Mouse (Mus musculus): ENCODE data around the gene Csrp1.

Gene Csrp1

DNA sequence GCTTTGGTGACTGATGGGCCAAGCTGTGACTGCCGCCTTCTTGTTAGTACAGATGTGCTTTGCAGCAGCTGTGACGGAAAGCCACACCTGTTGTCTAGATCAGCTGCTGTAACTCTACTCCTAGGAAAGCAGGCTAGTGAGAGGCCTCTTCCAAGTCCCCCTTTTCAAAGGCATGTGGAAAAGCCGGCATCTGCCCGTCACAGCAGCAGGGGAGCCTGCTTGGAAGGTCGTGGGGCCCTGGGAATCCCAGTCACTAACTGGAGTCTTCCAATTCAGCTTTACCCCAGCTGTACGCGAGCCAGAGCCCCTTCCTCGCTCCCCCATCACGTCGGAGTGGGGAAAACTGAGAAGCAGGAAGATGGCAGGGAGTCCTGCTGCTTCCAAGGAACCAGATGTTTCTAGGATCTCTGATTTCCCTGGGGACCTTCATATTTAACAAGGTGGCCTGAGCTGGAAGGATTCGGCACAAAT, 21.4 kb upstream of the Csrp1 start:
- no peak for DNase-seq

DNA sequence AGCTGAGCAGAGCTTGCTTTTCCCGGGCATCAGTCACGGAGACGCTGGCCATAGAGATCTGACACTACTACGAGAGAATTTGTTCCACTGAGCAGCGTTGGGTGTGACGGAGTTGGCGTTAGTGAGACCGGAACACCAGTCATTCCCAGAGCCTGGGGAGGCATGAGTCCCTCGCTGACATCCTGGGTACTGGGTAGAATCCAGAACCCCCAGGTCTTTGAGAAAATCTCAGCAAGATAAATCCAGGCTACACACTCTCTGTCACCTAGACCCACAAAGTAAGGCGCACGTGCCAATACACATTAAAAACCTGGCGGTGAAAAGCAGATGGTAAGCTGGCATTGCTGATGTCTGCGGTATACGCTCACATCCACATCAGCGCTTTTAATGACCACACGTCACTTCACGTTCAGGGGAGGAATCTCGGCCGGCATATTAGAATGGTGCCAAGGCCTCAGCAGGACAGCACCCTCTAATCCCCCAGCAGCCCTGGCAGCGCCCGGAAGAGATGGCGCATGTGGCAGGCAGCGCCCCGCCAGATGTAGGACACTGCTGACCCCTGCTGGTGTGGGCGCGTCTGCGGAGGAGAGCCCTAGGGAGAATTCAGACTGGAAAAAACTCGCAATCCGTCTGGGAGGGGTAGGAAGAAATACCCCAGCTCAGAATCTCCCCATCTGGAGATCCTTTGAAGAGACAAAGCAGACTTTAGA, 20.7 kb upstream of the Csrp1 start:
- peak; percentile 72 for DNase-seq

DNA sequence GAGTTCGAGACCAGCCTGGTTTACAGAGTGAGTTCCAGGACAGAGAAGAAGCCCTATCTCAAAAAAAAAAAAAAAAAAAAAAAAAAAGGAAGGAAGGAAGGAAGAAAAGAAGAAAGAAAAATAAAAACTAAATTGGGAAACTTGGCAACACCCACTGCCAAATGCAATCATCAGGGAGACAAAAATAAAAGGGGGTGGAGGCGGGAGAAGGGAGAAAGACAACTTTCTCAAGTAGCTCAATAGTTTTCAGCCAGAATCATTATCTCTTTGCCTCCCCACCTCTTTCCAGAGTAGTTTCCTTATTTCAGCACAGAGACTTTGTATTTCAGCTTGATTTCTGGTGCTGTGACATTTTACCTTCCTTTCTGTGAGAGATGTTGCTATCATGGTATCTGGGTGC, 20.0 kb upstream of the Csrp1 start:
- DNase-seq: no peak

DNA sequence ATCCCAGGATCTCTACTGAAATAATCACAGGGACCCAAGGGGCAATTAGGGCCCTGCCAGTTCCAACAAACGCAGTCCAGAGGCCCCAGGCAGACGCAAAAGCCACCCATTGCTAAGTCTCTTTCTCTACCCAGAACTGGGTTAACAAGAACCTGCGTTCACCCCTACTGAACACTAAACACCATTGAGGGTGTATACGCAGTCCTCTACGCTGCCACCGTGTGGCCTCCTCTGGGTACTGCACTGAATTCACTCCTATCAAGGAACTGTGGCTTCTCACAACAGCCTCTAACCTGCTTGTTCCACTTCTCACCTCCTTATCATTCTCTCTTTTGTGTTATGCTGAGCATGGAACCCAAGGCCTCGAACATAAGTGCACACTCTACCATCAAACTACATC, 19.3 kb upstream of the Csrp1 start:
- DNase-seq: peak; percentile 82

DNA sequence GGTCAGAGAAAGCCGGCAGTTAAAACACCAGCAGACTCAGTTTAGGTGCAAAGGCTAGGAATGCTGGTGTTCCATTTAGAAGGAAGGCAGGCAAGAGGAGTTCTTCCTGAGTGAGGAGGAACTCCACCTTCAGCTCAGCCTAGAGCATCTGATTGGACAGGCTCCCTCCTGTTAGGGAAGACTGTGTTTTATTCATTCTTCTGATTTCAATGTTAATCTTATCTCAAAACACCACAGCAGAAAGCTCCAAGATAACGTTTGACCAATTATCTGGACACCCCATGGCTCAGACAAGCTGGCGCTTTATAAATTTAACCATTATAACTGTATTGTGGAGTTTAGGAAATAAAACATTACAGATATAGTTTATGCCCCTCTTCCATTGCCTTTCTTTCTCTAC, 18.5 kb upstream of the Csrp1 start:
- DNase-seq: no peak

DNA sequence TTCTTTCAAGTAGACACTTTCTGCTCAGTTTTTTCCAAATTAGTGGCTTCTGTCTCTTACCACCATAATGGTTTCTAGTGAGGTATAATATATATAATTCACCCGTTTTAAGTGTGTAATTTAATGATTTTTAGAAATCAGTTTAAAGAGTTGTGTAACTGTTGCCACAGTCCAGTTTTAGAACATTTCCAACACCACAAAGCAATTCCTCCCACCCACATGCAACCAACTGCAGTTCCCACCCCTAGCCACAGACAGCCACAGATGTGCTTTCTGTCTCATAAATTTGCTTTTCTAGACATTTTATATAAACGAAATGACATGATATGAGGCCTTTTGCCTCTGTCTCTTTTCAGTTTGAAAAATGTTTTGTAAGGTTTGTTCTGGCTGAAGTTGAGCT, 17.1 kb upstream of the Csrp1 start:
- no peak for DNase-seq

GRCm38 (mm10) chr1:135704317-135704821, 15.5 kb upstream of the Csrp1 start:
- no peak for DNase-seq

- DNase-seq: no peak
Observed at GRCm38 (mm10) chr1:135708369-135708768, 11.5 kb upstream of the Csrp1 start.

- no peak for DNase-seq
Observed at GRCm38 (mm10) chr1:135711126-135711525, 8.7 kb upstream of the Csrp1 start.

GRCm38 (mm10) chr1:135714028-135714815, 5.6 kb upstream of the Csrp1 start:
- no peak for DNase-seq

- DNase-seq: no peak
Observed at GRCm38 (mm10) chr1:135714901-135715609, 4.8 kb upstream of the Csrp1 start.

DNA sequence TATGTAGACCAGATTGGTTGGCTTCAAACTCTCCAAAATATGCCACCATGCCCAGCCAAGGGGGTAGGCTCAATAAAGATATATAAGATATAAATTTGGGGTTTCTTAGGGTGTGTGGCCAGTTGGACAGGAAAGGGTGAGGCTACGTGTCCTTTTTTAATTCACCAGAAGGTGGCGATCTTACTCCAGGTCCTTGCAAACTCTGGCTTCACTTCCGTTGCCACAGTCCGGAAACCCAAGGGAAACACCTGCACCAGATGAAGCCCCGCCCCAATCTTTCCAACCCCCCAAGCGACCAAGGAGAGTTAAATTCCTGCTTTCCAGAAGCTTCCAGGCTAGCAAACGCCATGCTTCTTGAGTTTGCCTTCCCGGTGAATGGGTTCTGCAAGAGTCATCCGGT, 375 bp upstream of the Csrp1 start:
- DNase-seq: peak; percentile 89

DNA sequence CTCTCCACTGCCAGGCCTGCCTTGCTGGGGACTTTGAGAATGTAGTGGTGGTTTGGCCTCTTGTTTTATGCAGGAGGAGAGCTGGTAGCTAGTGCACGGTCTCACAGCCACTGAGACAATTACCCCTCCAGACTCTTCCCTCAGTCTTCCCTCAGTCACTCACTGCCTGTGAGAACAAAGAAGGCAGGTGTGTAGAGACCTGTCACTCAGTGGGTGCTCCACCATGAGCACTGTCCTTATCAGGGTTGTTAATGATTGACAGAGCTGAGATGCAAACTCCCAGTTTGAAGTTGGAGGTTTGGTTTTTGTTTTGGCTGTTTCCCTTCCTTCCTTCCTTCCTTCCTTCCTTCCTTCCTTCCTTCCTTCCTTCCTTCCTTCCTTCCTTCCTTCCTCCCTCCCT, 3.2 kb downstream of the Csrp1 start:
- no peak for DNase-seq

- no peak for DNase-seq
Observed at GRCm38 (mm10) chr1:135724134-135724533, 4.3 kb downstream of the Csrp1 start.

- DNase-seq: peak; percentile 52
Observed at GRCm38 (mm10) chr1:135725324-135725723, 5.5 kb downstream of the Csrp1 start.

DNA sequence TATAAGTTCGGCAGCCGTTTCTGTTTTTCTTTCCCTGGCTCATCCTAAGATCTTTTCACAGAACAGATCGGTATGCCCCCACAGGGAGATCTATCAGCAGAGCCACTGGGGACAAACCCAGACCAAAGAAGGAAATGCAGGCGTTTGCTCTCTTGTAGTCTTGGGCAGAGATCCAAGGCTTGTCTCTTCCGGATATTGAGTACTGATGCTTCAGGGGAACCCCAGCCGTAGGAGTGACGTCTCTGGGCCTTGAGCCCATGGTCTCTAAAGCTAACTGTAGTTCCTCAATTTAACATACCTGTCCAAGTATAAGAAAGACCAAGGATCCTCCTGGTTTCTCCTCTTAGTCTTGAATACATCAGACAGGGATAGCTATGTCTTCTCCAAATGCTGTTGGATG, 6.1 kb downstream of the Csrp1 start:
- no peak for DNase-seq

GRCm38 (mm10) chr1:135728631-135729366, 8.9 kb downstream of the Csrp1 start:
- peak; percentile 97 for DNase-seq

DNA sequence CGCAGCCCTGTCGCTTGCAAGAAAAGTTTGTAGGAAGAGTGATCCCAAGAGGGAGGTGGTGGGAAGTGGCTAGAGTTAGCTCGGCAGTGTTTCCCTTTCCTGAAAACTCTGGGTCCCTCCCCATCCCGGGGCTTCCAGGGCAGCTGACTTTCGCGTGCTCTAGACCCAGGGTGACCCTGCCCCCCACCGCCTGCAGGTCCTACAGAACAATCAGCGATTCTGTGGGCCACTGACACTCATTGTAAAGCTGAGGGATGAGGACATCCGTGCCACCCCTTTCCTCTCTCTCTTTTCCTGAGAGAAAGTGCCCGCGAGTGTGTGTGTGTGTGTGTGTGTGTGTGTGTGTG, 9.5 kb downstream of the Csrp1 start:
- DNase-seq: no peak

DNA sequence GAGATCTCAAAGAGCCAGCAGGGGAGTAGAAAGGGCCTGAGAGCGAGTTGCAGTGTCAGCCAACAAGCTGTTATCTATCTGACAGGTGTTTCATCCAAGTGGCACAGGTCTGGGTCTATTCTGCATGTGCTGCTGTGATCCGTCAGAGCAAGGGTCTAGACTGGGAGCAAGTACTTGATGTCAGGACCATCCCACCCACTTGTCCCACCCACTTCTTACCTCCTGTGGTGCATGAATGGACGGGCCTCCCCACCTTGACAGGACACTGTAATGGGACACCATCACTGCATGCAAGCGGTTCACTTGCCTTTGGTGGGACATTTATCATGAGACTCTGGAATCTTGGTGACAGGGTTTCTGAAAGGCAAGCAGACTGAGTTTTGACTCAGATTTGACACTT, 10.0 kb downstream of the Csrp1 start:
- no peak for DNase-seq

DNA sequence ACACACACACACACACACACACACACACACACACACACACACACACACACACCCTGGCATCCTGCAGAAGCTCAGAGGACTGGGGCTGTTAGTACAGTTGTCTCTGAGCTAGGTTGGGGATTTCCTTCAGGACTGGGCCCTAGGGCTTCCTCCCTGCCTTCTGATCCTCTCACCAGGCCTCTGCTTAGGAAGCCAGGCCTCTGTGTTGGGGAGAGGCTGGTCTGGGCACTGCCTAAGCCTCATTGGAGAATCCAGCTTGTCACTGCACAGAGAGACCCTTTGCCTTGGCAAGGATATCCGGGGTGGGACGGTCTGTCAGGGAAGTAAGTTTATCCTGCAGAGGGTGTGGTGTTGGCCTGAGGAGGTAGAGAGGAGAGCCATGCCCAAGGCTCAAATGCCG, 10.4 kb downstream of the Csrp1 start:
- DNase-seq: no peak

GRCm38 (mm10) chr1:135731393-135731792, 11.5 kb downstream of the Csrp1 start:
- no peak for DNase-seq

DNA sequence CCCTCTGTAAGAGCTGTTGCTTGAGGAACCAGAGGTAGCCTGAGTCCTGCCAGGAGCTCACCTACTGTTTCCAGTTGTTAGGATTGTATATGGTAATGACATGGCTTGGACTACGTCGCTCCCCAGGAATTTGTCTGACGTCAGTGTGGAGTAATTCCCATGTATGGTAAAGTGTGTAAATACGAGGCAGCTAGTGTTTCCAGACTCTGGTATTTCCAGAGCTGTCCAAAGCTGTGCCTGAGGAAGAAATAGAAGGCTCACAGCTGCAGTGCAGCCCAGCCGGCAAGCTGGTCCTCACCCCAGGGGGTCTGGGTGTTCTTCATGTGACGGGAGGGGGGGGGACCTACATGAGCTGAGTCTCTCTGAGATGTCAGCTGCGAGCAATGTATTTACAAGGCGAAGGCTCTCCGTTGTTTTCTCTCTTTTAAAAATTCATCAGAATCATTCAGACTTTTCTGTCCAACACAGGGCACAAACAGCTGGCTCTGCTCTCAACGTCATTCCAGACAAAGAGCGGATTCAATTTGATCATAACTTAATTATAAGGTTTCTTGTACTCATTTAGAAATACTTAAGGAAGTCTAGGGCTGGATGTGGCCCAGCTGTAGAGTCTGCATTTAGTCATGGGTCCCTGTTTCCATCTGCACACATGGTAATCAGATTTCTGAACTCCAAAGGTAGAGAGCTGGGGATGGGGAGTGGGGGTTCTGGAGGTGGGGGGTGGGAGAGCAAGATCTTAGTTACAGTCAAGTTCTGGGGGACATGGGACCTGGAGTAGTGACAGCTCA, 12.2 kb downstream of the Csrp1 start:
- no peak for DNase-seq

All from thymus, postnatal 14 days (tissue).